Mouse (Mus musculus) heart, embryonic 14.5 days (tissue): ENCODE data around the gene Mgat3. TPM values are rescaled to one million over a fixed set of nuclear protein-coding genes. Genes with fewer than 3 reads are reported as not detected.

ENCODE experiments used
- ATAC-seq: fragments of 200-750 bp; cut with Nextera tagmentation; 2 replicates; pipeline ENCODE4 v1.8.0; 2017; ENCODE audit warnings: low read depth, moderate TSS enrichment; ENCODE audit not compliant: insufficient number of reproducible peaks, insufficient read depth, low FRiP score
- H3K27ac ChIP-seq, 2 experiments: fragments of 200-500 bp in 1 of 2; fragments of 300-500 bp in 1 of 2; sonication (generic) in 1 of 2; replicated peaks in 1 of 2; 2 replicates each; pipeline ENCODE4 v1.5.1; 2012 to 2014; ENCODE audit warnings: low read depth in 2 of 2, low read length in 2 of 2, control low read depth in 1 of 2, mild to moderate bottlenecking in 1 of 2, mixed read lengths in 1 of 2; ENCODE audit not compliant: control insufficient read depth in 1 of 2, insufficient read depth in 1 of 2
- H3K27me3 ChIP-seq: fragments of 300-500 bp; sonication (generic); 2 replicates; pipeline ENCODE4 v1.6.1; 2014; ENCODE audit warnings: mild to moderate bottlenecking, low read length, control low read depth; ENCODE audit not compliant: control insufficient read depth, insufficient read depth
- H3K36me3 ChIP-seq: fragments of 300-500 bp; sonication (generic); 2 replicates; pipeline ENCODE4 v1.6.1; 2014; ENCODE audit warnings: mild to moderate bottlenecking, control low read depth, low read length, mixed read lengths; ENCODE audit not compliant: control insufficient read depth, insufficient read depth
- H3K4me1 ChIP-seq, 2 experiments: fragments of 200-500 bp in 1 of 2; fragments of 300-500 bp in 1 of 2; sonication (generic) in 1 of 2; 2 replicates each; pipeline ENCODE4 v1.6.1; 2012 to 2014; ENCODE audit warnings: low read length in 2 of 2, control low read depth in 1 of 2, mixed read lengths in 1 of 2; ENCODE audit not compliant: control insufficient read depth in 2 of 2, insufficient read depth in 2 of 2
- H3K4me2 ChIP-seq: fragments of 300-500 bp; sonication (generic); 2 replicates; pipeline ENCODE4 v1.6.1; 2014; ENCODE audit warnings: mild to moderate bottlenecking, low read length
- H3K4me3 ChIP-seq, 2 experiments: fragments of 200-500 bp in 1 of 2; fragments of 300-500 bp in 1 of 2; sonication (generic) in 1 of 2; 2 replicates each; pipeline ENCODE4 v1.5.1; 2012 to 2014; ENCODE audit warnings: low read length in 2 of 2, mild to moderate bottlenecking in 2 of 2, control low read depth in 1 of 2, low read depth in 1 of 2, moderate library complexity in 1 of 2; ENCODE audit not compliant: control insufficient read depth in 1 of 2, insufficient read depth in 1 of 2
- H3K9ac ChIP-seq: fragments of 300-500 bp; sonication (generic); 2 replicates; pipeline ENCODE4 v1.6.1; 2014; ENCODE audit warnings: mild to moderate bottlenecking, low read length
- H3K9me3 ChIP-seq: fragments of 300-500 bp; sonication (generic); 2 replicates; pipeline ENCODE4 v1.6.1; 2016; ENCODE audit warnings: low read length, control low read depth; ENCODE audit not compliant: control insufficient read depth
- WGBS: fragments of 180-500 bp; shearing (Covaris S2); extraction: QIAGEN DNeasy Blood & Tissue Kit; methylation state at CpG from one replicate; pipeline ENCODE4 v1.1.7; 2014; 5-methylcytosine and 5-hydroxymethylcytosine counted together
- polyA plus RNA-seq: library from polyadenylated mRNA; unstranded; fragments of >200 nt; fragmentation: Nextera tagmentation; extraction: Ambion mirVana; gene quantifications from 2 replicates; pipeline ENCODE4 v1.2.1, GENCODE M21; 2014

The Mgat3 gene
- polyA plus RNA-seq, 1 experiment from 2014 or later = 1.9 TPM

DNA sequence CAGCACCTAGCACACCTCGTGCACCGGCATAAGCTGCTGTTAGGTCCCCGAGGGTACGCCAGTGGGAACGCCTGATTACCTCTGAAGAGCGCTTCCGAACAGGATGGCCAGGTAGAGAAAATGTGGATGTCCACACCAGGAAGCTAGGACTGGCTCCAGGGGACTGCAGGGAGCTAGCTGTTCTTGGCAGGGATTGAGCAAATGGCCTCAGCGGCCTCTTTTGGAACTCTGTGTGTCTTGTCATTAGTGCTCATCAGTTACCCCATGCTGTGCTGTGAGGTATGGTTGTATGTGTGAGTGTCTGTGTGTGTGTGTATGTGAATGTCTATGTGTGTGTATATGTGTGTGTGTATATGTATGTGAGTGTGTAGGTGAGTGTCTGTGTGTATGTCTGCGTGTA, 1.8 kb downstream of the Mgat3 start:
- Histone ChIP-seq H3K36me3 (no peaks in the 10 kb centered on the region), H3K27ac (no peak overlapping the region), H3K4me2 (no peak overlapping the region), H3K27me3 (peaks cover 19% of the 10 kb centered on the region), H3K9me3 (no peaks in the 10 kb centered on the region), H3K4me1 (peaks cover 5 to 7% of the 10 kb centered on the region in 2 experiments; a peak in 2 of 4 replicates), H3K9ac (no peak overlapping the region), H3K4me3 (no peak overlapping the region)
- WGBS = 64% methylated on average over 9 of the region's 9 CpGs
- ATAC-seq = no peak

DNA sequence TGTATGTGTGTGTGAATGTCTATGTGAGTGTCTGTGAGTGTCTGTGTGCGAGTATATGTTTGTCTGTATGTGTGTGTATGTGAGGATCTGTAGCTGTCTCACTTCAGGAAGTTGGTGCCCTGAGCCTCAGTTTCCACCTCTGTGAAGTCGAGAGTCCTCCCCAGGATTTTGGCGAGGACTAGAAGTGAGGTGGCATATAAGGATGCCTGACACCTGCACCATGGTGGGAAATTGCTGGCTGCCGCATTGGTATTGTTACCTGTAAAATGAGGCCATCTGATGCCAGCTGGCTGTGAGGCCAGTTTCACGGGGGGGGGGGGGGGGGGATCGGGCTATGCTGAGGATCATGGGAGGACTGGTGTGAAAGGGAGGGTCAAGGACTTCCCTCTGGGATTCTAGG, 2.2 kb downstream of the Mgat3 start:
- ATAC-seq = no peak
- H3K27ac ChIP-seq = no peak overlapping the region
- H3K27me3 ChIP-seq = peaks cover 19% of the 10 kb centered on the region
- H3K4me2 ChIP-seq = no peak overlapping the region
- H3K4me3 ChIP-seq = no peak overlapping the region
- H3K9me3 ChIP-seq = no peaks in the 10 kb centered on the region
- WGBS = 72% methylated on average over 4 of the region's 6 CpGs
- H3K4me1 ChIP-seq = peaks cover 5 to 7% of the 10 kb centered on the region in 2 experiments; a peak in 2 of 4 replicates
- no peak overlapping the region for H3K9ac ChIP-seq
- H3K36me3 ChIP-seq = no peaks in the 10 kb centered on the region

DNA sequence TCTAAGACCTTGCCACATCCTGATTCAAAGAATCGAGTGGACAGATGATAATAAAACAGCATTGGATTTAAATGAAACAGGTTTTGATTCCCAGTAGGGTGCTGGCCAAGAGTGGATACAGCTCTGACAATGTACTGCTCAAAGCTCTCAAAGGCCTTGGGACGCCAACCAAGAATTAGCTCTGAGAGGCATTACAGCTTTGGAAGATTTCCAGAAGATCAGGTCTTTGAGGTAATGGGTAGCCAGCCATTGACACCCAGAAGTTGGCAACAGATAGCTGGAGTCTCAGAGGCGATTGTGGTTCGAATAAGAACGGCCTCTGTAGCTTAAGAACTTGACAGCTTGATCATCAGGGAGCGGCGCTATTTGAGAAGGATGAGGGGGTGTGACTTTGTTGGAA, 8.0 kb downstream of the Mgat3 start:
- Histone ChIP-seq H3K36me3 (no peaks in the 10 kb centered on the region), H3K4me1 (no peaks in the 10 kb centered on the region; a peak in 1 of 4 replicates), H3K9ac (no peak overlapping the region), H3K27me3 (no peaks in the 10 kb centered on the region), H3K4me3 (no peak overlapping the region), H3K4me2 (no peak overlapping the region), H3K27ac (no peak overlapping the region), H3K9me3 (no peaks in the 10 kb centered on the region; the same call in 1 of the 2 replicates)
- ATAC-seq = no peak
- 81% methylated on average over 7 of the region's 7 CpGs for WGBS

DNA sequence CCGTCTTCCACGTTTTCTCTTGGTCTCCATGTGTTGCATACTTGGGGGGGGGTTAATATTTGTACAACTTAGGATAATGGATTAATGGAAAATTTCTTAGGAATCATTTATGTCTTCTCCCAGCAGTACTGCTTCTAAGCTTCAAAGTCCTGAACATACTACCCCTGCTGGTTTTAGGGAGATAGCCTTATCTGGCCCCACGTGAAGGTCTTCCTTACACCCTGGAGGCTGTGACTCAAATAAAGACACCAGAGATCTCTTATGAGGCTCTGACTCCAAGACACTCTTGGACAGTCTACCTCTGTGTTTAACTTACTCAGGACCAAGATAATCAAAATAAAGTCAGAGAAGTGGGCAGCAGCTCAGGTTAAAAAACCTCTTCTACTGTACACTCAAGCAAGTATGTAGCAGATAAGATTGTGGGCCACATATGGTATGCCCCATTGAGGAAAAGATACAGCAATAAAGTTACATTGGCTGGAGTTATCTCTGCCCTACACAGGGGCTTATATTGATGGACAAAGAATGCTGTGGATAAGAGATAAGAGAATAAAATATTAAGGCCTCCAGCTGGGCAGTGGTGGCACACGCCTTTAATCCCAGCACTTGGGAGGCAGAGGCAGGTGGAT, 8.7 kb downstream of the Mgat3 start:
- no peak for ATAC-seq
- 64% methylated on average over 4 of the region's 4 CpGs for WGBS
- Histone ChIP-seq H3K36me3 (no peaks in the 10 kb centered on the region), H3K9me3 (no peaks in the 10 kb centered on the region; the same call in 1 of the 2 replicates), H3K27ac (no peak overlapping the region), H3K9ac (no peak overlapping the region), H3K4me2 (no peak overlapping the region), H3K4me1 (no peaks in the 10 kb centered on the region), H3K27me3 (no peaks in the 10 kb centered on the region), H3K4me3 (no peak overlapping the region)

DNA sequence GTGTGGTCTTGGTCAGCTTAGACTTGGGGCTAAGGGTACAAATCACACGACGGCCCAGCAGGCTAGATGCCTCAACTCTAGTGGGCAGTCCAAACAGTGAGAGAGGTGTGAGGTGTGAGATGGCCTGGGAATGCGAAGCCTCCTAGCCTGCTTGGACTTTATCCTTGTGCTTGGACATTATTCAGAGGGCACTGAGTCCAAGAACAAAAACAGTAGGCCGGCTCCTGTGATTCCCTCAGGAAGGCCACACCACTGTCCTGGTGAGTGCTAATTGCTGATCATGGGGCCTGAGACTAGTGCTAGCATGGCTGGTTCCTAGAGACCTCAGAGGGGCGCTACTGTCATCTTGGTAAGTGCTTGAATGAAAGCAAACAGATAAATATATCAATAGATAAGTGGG, 15.4 kb downstream of the Mgat3 start:
- ATAC-seq = no peak
- Histone ChIP-seq H3K4me1 (no peaks in the 10 kb centered on the region), H3K9me3 (no peaks in the 10 kb centered on the region), H3K9ac (no peak overlapping the region), H3K4me3 (no peak overlapping the region), H3K4me2 (no peak overlapping the region), H3K36me3 (no peaks in the 10 kb centered on the region), H3K27me3 (no peaks in the 10 kb centered on the region), H3K27ac (no peak overlapping the region)
- 73% methylated on average over 5 of the region's 5 CpGs for WGBS

DNA sequence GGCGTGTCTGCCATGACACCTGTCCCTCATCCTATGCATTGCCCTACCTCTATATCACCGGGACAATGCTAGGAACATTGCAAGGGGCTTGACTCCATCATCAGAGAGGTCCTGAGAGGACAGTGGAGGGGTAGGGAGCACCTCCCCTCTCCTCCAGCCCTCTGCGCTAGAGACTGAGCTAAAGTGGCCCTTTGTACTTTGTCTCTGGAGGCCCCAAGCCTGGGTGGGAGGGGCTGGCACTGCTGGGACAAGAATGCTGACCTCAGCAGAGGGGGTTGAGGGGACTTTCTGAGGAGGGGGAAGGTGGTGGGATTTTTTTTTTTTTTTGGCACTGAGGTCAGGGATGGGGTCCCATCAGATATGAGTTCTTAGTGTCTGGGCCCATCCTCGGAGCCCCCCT, 16.6 kb downstream of the Mgat3 start:
- Histone ChIP-seq H3K4me2 (no peak overlapping the region), H3K4me1 (no peaks in the 10 kb centered on the region), H3K9ac (no peak overlapping the region), H3K4me3 (no peak overlapping the region), H3K27ac (no peak overlapping the region), H3K36me3 (no peaks in the 10 kb centered on the region), H3K9me3 (no peaks in the 10 kb centered on the region), H3K27me3 (no peaks in the 10 kb centered on the region)
- 67% methylated on average over 4 of the region's 4 CpGs for WGBS
- ATAC-seq = no peak

DNA sequence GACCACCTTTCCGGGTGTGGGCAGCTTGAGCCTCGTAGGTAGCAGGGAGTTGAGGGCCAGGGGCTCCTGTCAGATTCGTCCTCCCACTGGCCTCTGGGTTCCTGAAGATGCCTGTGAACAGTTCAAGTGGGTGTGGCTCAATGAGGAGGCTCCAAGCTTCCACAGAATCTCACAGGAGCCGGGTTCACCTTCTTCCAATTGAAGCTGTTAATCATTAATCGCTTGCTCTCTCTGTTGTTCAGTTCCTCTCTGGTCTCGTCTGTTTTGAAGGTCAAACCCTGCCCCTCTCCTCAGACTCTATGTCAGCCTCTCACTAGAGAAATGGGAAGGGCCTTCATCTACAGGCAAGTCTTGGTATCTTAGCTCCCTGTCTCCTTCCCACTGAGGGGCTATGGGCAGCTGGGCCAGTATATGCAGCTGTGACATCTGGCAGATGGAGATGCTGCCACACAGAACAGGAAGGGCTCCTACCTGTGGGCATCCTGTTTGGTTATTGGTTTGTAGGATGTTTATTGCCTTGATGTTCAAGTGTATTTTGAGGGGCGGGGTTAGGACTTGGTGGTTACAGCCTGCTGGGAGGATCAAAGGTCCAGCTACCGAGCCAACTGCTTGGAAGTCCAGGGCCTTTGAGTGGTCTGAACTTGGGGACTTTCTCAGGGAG, 18.2 kb downstream of the Mgat3 start:
- Histone ChIP-seq H3K9ac (no peak overlapping the region), H3K9me3 (no peaks in the 10 kb centered on the region), H3K36me3 (no peaks in the 10 kb centered on the region), H3K4me1 (no peaks in the 10 kb centered on the region), H3K27me3 (no peaks in the 10 kb centered on the region), H3K4me2 (no peak overlapping the region), H3K27ac (no peak overlapping the region), H3K4me3 (no peak overlapping the region)
- 64% methylated on average over 8 of the region's 8 CpGs for WGBS
- ATAC-seq = no peak

DNA sequence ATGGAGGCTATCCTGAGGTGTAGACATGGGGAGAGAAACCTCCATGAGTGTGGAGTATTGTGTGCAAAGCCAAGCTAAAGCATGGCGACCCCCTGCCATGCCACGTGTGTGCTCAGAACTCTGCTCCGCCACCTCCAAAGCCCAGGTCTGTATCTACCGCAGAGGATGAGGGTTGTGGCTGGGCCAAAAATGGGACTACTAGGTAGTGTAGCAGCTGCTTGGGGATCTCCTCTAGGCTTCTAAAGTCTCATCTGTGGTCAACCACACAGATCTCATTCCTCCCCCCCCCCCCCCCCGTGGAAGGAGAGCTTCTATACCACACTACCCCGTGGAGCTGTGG, 18.7 kb downstream of the Mgat3 start:
- Histone ChIP-seq H3K4me2 (no peak overlapping the region), H3K4me1 (no peaks in the 10 kb centered on the region), H3K9me3 (no peaks in the 10 kb centered on the region), H3K27ac (no peak overlapping the region), H3K4me3 (no peak overlapping the region), H3K36me3 (no peaks in the 10 kb centered on the region), H3K9ac (no peak overlapping the region), H3K27me3 (no peaks in the 10 kb centered on the region)
- ATAC-seq = no peak
- 97% methylated on average over 5 of the region's 6 CpGs for WGBS
